Mouse (Mus musculus) retina, adult 2 months (tissue): Measurements from ENCODE around the gene Atpif1.

Source experiments
- DNase-seq: peaks from one replicate; pipeline ENCODE4 v3.0.0-alpha.2; 2012; ENCODE audit warnings: low read depth, low spot score

Gene Atpif1

DNA sequence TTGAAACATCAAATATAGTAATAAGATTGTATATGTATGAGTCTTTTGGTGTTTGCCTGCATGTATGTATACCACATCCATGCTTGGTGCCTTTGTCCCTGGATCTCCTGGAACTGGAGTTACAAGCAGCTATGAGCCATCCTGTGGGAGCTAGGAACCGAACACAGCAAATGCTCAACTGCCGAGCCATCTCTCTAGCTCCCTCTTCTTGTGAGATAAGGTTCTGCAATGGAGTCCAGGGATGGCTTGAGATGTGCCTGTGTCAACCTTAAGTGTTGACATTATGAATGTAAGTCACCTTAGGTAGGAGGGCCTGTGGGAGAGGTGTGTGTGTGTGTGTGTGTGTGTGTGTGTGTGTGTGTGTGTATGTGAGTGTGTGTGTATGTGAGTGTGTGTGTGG is 6.8 kb downstream of the Atpif1 start:
- DNase-seq, result no peak

DNA sequence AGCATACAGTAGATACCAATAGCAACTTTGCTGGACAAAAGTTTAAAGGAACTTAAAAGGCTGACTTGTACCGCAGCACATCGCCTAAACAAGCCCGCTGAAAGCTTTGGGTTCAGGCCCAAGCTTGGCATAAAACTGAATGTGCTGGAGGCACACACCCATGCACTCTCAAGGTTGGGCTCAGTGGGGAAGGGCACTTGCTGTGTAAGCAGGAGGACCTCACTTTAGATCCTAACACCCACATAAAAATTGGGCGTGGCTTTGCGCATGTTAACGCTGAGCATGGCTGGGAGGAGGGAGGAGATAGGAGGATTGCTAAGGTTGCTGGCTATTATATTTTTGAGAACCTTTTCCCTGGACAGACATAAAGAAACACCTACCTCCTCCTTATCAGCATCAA is 8.7 kb downstream of the Atpif1 start:
- DNase-seq, result no peak

GRCm38 (mm10) chr4:132524321-132524741 is 9.1 kb downstream of the Atpif1 start:
- DNase-seq, result no peak

DNA sequence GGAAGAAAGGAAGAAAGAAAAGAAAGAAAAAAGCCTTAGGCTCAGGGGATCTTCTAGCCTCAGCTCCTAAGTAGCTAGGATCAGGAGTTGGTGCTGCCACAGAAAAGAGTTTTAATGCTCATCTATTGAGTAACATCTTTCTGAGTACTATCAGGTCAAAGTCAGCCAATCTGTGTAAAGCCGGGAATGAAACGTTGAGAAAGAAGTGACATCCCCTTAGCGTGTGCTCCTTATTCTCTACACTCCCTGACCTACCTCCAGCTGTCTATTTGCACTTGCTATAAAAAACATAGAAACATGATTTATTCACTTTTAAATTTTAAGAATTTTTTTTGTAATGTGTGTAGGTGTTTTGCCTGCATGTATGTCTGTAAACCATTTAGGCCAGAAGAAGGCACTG is 14.3 kb downstream of the Atpif1 start:
- no peak for DNase-seq

GRCm38 (mm10) chr4:132518066-132518465 is 15.4 kb downstream of the Atpif1 start:
- no peak for DNase-seq

DNA sequence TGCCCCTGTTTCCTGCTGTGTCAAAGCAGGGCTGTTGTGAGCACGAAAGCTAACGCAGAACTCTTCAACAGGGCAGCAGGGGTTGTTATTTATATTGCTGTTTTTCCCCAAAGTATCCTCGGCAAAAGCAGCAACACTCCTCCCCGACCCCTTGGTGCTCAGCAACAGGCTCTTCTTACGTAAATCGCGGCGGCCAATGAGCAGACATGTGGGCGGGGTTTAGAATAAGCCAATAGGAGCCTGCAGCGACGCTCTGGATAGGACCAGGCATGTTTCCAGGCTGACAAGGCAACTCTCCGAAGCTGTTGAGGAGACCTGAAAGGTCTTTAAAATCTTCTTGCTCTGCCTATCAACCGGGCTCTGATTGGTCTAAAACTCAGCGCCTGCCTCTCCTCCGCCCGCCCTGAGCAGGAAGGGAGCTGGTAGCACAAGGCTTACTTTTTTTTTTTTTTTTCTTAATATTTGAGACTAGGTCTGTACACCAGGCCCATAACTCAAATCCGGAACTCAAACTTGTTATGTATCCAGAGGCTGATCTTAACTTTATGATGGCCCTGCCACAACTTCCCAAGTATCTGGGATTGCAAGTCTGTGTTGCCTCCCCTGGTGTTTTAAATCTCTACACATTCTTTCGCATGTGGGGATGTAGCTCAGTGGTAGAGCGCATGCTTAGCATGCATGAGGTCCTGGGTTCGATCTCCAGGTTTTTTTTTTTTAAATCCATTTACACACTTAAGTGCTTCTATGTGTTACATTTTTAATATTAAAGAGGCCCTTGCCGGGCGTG is 17.9 kb downstream of the Atpif1 start:
- DNase-seq, result peak; percentile 80

DNA sequence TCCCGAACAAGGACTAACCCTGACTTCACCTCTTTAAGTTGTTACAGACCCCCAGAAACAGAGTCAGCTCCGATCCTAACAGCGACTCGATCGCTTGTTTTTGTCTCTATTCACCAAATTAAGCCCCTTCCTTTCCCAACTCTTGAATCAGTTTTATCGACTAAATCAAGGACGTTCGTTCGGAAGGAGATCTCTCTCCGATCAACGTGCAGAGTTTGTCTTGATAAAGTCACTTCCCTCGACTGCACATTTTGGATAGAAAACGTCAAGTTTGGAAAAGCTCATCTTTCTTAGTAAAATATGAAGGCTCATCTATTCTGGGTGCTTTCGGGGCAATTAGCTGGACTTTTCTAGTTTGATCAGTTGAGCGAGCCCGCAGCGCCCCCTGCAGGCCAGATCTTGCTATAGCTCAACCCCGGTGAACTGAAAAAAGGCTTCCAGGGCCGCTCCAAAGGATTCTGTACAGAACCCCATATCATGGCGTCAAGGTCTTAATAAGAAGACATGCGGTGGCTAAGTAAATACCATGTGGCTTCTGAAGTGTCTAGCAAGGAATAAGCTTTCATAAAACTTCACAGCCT is 18.8 kb downstream of the Atpif1 start:
- DNase-seq, result peak; percentile 67

GRCm38 (mm10) chr4:132513395-132514273 is 19.8 kb downstream of the Atpif1 start:
- no peak for DNase-seq

GRCm38 (mm10) chr4:132512080-132512479 is 21.4 kb downstream of the Atpif1 start:
- DNase-seq, result no peak

GRCm38 (mm10) chr4:132510352-132510798 is 23.1 kb downstream of the Atpif1 start, which contains the start of gene Sesn2:
Sesn2 (minus strand) TSS chr4:132510501.
- peak; percentile 92 for DNase-seq

DNA sequence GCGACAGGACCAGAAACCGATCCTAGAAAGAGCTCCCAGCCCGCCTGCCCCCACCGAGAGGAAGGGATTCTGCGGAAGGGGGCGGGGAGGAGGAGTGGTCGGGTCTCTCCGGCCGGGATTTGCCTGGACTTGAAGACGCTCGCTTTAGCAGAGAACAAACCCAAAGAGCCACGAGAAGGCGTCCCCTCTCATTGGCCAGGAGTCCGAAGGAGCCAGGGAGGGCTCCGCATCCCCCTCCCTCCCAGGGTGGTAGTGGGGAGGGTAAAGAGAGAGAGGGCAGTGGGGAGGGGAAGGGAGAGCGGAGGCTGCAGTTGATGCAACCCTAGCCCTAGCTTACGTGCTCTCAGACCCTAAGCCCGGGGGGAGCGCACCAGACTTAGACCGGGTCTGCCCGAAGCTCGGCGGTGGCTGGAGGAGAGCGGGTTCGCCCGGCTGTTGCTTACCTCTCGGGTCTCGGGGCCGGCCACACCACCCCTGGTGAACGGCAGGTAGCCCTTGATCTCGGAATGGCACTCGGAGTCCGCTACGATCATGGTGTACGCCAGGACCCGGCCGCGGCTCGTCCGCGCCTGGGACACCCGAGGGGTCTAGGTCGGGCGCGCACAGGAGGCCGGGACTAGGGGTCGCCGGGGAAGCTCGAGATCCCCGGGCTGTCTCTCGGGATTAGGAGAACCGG is 23.7 kb downstream of the Atpif1 start:
- DNase-seq, result peak; percentile 16

DNA sequence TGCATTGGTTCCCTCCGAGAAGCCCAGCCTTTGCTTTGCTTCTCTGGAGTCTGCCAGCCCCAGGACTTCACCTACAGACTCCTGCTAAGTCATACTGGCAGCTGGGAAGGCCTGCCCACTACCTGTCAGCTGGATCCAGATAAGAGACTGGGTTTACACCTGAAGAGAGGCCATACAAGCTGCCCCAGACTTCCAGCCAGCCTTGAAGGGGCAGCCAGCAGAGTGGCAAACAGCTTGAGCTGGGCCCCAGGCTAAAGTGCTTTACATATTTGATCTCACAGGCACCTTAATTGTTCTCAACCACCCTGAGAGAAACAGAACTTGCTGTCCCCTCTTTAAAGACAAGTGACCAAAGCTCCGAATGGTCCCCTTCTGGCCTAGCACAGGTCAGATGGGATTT is 26.2 kb downstream of the Atpif1 start:
- no peak for DNase-seq

GRCm38 (mm10) chr4:132506250-132506649 is 27.2 kb downstream of the Atpif1 start:
- no peak for DNase-seq

- no peak for DNase-seq
These were observed 27.7 kb downstream of the Atpif1 start for GRCm38 (mm10) chr4:132505800-132506199.

DNA sequence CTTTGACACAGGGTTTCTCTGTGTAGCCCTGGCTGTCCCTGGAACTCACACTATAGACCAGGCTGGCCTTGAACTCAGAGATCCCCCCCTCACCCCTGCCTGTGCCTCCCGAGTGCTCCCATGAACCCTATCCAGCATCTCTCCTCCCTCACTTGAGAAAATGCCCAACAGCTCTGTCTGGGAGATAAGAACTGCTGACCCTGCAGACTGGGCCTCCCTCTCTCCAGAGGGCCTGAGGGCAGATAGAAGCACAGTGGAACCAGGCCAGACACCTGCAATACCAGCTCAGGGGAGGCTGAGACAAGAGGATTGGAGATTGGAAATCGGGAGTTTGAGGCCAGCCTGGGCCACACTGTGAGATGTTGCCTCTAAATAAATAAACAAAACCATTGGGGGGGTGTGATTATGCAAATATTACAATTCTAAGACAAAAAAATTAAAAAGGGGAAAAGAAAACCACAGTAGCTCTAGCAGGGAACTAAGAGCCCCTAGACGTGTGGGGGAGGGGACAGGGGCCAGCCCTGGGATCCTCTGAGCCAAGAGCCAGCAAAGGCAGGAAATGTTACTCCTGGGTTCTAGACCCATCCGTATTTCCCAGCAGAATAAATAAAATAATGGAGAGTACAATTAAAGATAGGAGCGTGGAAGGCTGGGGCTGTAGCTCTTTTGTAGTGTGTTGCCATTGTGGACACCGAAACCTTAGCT is 28.3 kb downstream of the Atpif1 start:
- DNase-seq, result no peak

GRCm38 (mm10) chr4:132503344-132503743 is 30.1 kb downstream of the Atpif1 start:
- DNase-seq, result no peak

- DNase-seq, result no peak
These were observed 31.8 kb downstream of the Atpif1 start for GRCm38 (mm10) chr4:132501639-132502038.

GRCm38 (mm10) chr4:132494271-132494918 is 39.1 kb downstream of the Atpif1 start:
- no peak for DNase-seq

- DNase-seq, result no peak
These were observed 41.0 kb downstream of the Atpif1 start for GRCm38 (mm10) chr4:132492178-132493060.
